Mouse (Mus musculus) MEL (cell line): ENCODE data around the gene Gm20388. TPM values are rescaled to one million over a fixed set of nuclear protein-coding genes. Genes with fewer than 3 reads are reported as not detected.

Experiments
- DNase-seq: peaks from one replicate; pipeline ENCODE4 v3.0.0; 2011; ENCODE audit warnings: low read depth, low spot score
- H3K27ac ChIP-seq: 2 replicates; pipeline ENCODE4 v1.5.1; 2012; ENCODE audit warnings: low read depth, mild to moderate bottlenecking, control low read depth, low read length, moderate library complexity; ENCODE audit not compliant: control insufficient read depth
- H3K27me3 ChIP-seq, 2 experiments: fragments of 150-350 bp in 1 of 2; sonication (generic) in 1 of 2; 2 replicates each; pipeline ENCODE4 v1.6.1; 2012; ENCODE audit warnings: low read length in 2 of 2, mild to moderate bottlenecking in 2 of 2, improper control_type of control experiment in 1 of 2, moderate library complexity in 1 of 2; ENCODE audit not compliant: insufficient read depth in 2 of 2, control insufficient read depth in 1 of 2
- H3K36me3 ChIP-seq, 2 experiments: 2 replicates each; pipeline ENCODE4 v1.6.1; 2012 to 2014; ENCODE audit warnings: low read length in 2 of 2, improper control_type of control experiment in 1 of 2, inconsistent platforms in 1 of 2, mild to moderate bottlenecking in 1 of 2; ENCODE audit not compliant: insufficient read depth in 2 of 2, control insufficient read depth in 1 of 2
- H3K4me1 ChIP-seq, 2 experiments: fragments of 150-350 bp in 1 of 2; sonication (generic) in 1 of 2; 2 replicates each; pipeline ENCODE4 v1.6.1; 2012; ENCODE audit warnings: low read length in 2 of 2, improper control_type of control experiment in 1 of 2, mild to moderate bottlenecking in 1 of 2; ENCODE audit not compliant: insufficient read depth in 2 of 2, control insufficient read depth in 1 of 2
- H3K4me3 ChIP-seq, 2 experiments: fragments of 150-350 bp in 1 of 2; sonication (generic) in 1 of 2; 2 replicates each; pipeline ENCODE4 v1.5.1; 2012; ENCODE audit warnings: low read depth in 2 of 2, low read length in 2 of 2, mild to moderate bottlenecking in 2 of 2, moderate library complexity in 2 of 2, control low read depth in 1 of 2, improper control_type of control experiment in 1 of 2; ENCODE audit not compliant: control insufficient read depth in 1 of 2, insufficient read depth in 1 of 2
- H3K79me2 ChIP-seq: 2 replicates; pipeline ENCODE4 v1.6.1; 2012; ENCODE audit warnings: mild to moderate bottlenecking, low read length, moderate library complexity; ENCODE audit not compliant: control insufficient read depth, poor library complexity, insufficient read depth
- H3K9ac ChIP-seq: 2 replicates; pipeline ENCODE4 v1.6.1; 2012; ENCODE audit warnings: low read depth, mild to moderate bottlenecking, control low read depth, low read length, moderate library complexity; ENCODE audit not compliant: control insufficient read depth, poor library complexity, severe bottlenecking
- H3K9me3 ChIP-seq: fragments of 150-350 bp; sonication (generic); replicated peaks from 2 replicates; pipeline ENCODE4 v1.6.1; 2012; ENCODE audit warnings: mild to moderate bottlenecking, low read length, improper control_type of control experiment, moderate library complexity; ENCODE audit not compliant: insufficient read depth
- BHLHE40 ChIP-seq: IDR thresholded peaks from 2 replicates; pipeline ENCODE4 v1.6.1; 2012; ENCODE audit warnings: low read depth, mild to moderate bottlenecking, inconsistent platforms, low read length, improper control_type of control experiment, borderline replicate concordance
- CHD1 ChIP-seq: IDR thresholded peaks from 2 replicates; pipeline ENCODE4 v1.6.1; 2012; ENCODE audit warnings: low read depth, mild to moderate bottlenecking, inconsistent platforms, low read length, improper control_type of control experiment
- ELF1 ChIP-seq: IDR thresholded peaks from 2 replicates; pipeline ENCODE4 v1.6.1; 2014; ENCODE audit warnings: low read depth, mild to moderate bottlenecking, inconsistent platforms, low read length, improper control_type of control experiment, moderate library complexity
- EP300 ChIP-seq, 2 experiments: IDR thresholded peaks; 2 replicates each; pipeline ENCODE4 v1.6.1; 2011; ENCODE audit warnings: improper control_type of control experiment in 2 of 2, low read length in 2 of 2, low read depth in 1 of 2, mild to moderate bottlenecking in 1 of 2
- ETS1 ChIP-seq: IDR thresholded peaks from 2 replicates; pipeline ENCODE4 v1.6.1; 2012; ENCODE audit warnings: low read depth, mild to moderate bottlenecking, inconsistent platforms, low read length, improper control_type of control experiment, moderate library complexity
- GABPA ChIP-seq: IDR thresholded peaks from 2 replicates; pipeline ENCODE4 v1.6.1; 2012; ENCODE audit warnings: low read depth, mild to moderate bottlenecking, inconsistent platforms, low read length, improper control_type of control experiment, moderate library complexity
- JUND ChIP-seq: IDR thresholded peaks from 2 replicates; pipeline ENCODE4 v1.6.1; 2011; ENCODE audit warnings: low read depth, mild to moderate bottlenecking, improper control_type of control experiment, low read length
- KAT2A ChIP-seq: conservative IDR thresholded peaks from 2 replicates; pipeline ENCODE4 v1.6.1; 2012; ENCODE audit warnings: low read depth, low read length, improper control_type of control experiment, inconsistent platforms
- MAZ ChIP-seq: IDR thresholded peaks from 2 replicates; pipeline ENCODE4 v1.6.1; 2012; ENCODE audit warnings: low read depth, mild to moderate bottlenecking, inconsistent platforms, low read length, improper control_type of control experiment
- MEF2A ChIP-seq: IDR thresholded peaks from 2 replicates; pipeline ENCODE4 v1.6.1; 2014; ENCODE audit warnings: low read depth, mild to moderate bottlenecking, inconsistent platforms, low read length, improper control_type of control experiment; ENCODE audit not compliant: poor library complexity, insufficient replicate concordance, severe bottlenecking; ENCODE audit errors: extremely low read depth
- MXI1 ChIP-seq: IDR thresholded peaks from 2 replicates; pipeline ENCODE4 v1.6.1; 2011; ENCODE audit warnings: mild to moderate bottlenecking, low read depth, low read length, improper control_type of control experiment
- MYB ChIP-seq: IDR thresholded peaks from 2 replicates; pipeline ENCODE4 v1.6.1; 2011; ENCODE audit warnings: mild to moderate bottlenecking, low read depth, low read length, improper control_type of control experiment
- MYC ChIP-seq: IDR thresholded peaks from 2 replicates; pipeline ENCODE4 v1.6.1; 2011; ENCODE audit warnings: low read depth, mild to moderate bottlenecking, low read length, improper control_type of control experiment, moderate library complexity
- NELFE ChIP-seq: IDR thresholded peaks from 2 replicates; pipeline ENCODE4 v1.6.1; 2011; ENCODE audit warnings: low read depth, low read length, improper control_type of control experiment
- NRF1 ChIP-seq: IDR thresholded peaks from 2 replicates; pipeline ENCODE4 v1.6.1; 2014; ENCODE audit warnings: low read depth, mild to moderate bottlenecking, inconsistent platforms, low read length, improper control_type of control experiment, moderate library complexity; ENCODE audit not compliant: poor library complexity, insufficient read depth, severe bottlenecking
- POLR2A ChIP-seq, 2 experiments: IDR thresholded peaks; 2 replicates each; pipeline ENCODE4 v1.6.1; 2011 to 2012; ENCODE audit warnings: low read length in 2 of 2, mild to moderate bottlenecking in 2 of 2, control low read depth in 1 of 2, improper control_type of control experiment in 1 of 2, low read depth in 1 of 2, moderate library complexity in 1 of 2; ENCODE audit not compliant: control insufficient read depth in 1 of 2, insufficient read depth in 1 of 2, poor library complexity in 1 of 2
- POLR2AphosphoS2 ChIP-seq: IDR thresholded peaks from 2 replicates; pipeline ENCODE4 v1.6.1; 2011; ENCODE audit warnings: low read length, improper control_type of control experiment
- RAD21 ChIP-seq: IDR thresholded peaks from 2 replicates; pipeline ENCODE4 v1.6.1; 2011; ENCODE audit warnings: mild to moderate bottlenecking, low read depth, low read length, improper control_type of control experiment
- RCOR1 ChIP-seq: IDR thresholded peaks from 2 replicates; pipeline ENCODE4 v1.6.1; 2012; ENCODE audit warnings: low read depth, mild to moderate bottlenecking, inconsistent platforms, low read length, improper control_type of control experiment
- SMC3 ChIP-seq: IDR thresholded peaks from 2 replicates; pipeline ENCODE4 v1.6.1; 2011; ENCODE audit warnings: low read depth, low read length, improper control_type of control experiment
- TAL1 ChIP-seq: IDR thresholded peaks from 2 replicates; pipeline ENCODE4 v1.6.1; 2012; ENCODE audit warnings: mild to moderate bottlenecking, inconsistent platforms, low read length, moderate library complexity, mixed read lengths
- TCF12 ChIP-seq: IDR thresholded peaks from 2 replicates; pipeline ENCODE4 v1.6.1; 2014; ENCODE audit warnings: low read depth, mild to moderate bottlenecking, inconsistent platforms, low read length, improper control_type of control experiment, moderate library complexity
- USF2 ChIP-seq, 2 experiments: IDR thresholded peaks; 2 replicates each; pipeline ENCODE4 v1.6.1; 2011 to 2012; ENCODE audit warnings: improper control_type of control experiment in 2 of 2, low read length in 2 of 2, borderline replicate concordance in 1 of 2, inconsistent platforms in 1 of 2, low read depth in 1 of 2, mild to moderate bottlenecking in 1 of 2; ENCODE audit not compliant: insufficient read depth in 1 of 2
- ZC3H11A ChIP-seq: IDR thresholded peaks from 2 replicates; pipeline ENCODE4 v1.6.1; 2012; ENCODE audit warnings: low read depth, mild to moderate bottlenecking, inconsistent platforms, low read length, improper control_type of control experiment
- ZKSCAN1 ChIP-seq: IDR thresholded peaks from 2 replicates; pipeline ENCODE4 v1.6.1; 2012; ENCODE audit warnings: low read depth, mild to moderate bottlenecking, inconsistent platforms, low read length, improper control_type of control experiment, moderate library complexity
- ZMIZ1 ChIP-seq: IDR thresholded peaks from 2 replicates; pipeline ENCODE4 v1.6.1; 2012; ENCODE audit warnings: low read depth, mild to moderate bottlenecking, inconsistent platforms, low read length, improper control_type of control experiment, moderate library complexity
- ZNF384 ChIP-seq: IDR thresholded peaks from 2 replicates; pipeline ENCODE4 v1.6.1; 2012; ENCODE audit warnings: low read depth, mild to moderate bottlenecking, inconsistent platforms, low read length, improper control_type of control experiment
- polyA plus RNA-seq, 2 experiments: library from polyadenylated mRNA; stranded (reverse) in 1 of 2; unstranded in 1 of 2; fragments of >175 nt in 1 of 2; fragments of >200 nt in 1 of 2; gene quantifications; 2 replicates each; pipeline versions ENCODE4 v1.2.1 to v1.2.4; 2012; ENCODE audit warnings: low replicate concordance in 2 of 2, low read depth in 1 of 2; ENCODE audit not compliant: insufficient read length in 2 of 2, insufficient read depth in 1 of 2, missing spikeins in 1 of 2
- total RNA-seq: library from RNA; depleted of rRNA; stranded (reverse); fragments of 300-350 nt; gene quantifications from 2 replicates; pipeline ENCODE4 v1.2.3, GENCODE M21; 2012

The Gm20388 gene
- total and polyA plus RNA-seq, 3 experiments = 11.1 to 17.8 TPM; not detected in 1

- H3K4me3 ChIP-seq = no peak overlapping the region
- H3K27me3 ChIP-seq = no peaks in the 10 kb centered on the region
- peaks cover 7% of the 10 kb centered on the region for H3K79me2 ChIP-seq
- H3K27ac ChIP-seq = no peak overlapping the region
- no peaks in the 10 kb centered on the region for H3K9me3 ChIP-seq
- H3K4me1 ChIP-seq = peaks cover 32 to 54% of the 10 kb centered on the region in 2 experiments
- no peak for TF ChIP-seq MAZ
- no peak for TF ChIP-seq ZMIZ1
- no peak for TF ChIP-seq POLR2A (IDR thresholded peaks at IDR 0.05; ENCODE audit: control insufficient read depth in 1 of 2, insufficient read depth in 1 of 2, low read depth in 1 of 2, low read length in 2 of 2, poor library complexity in 1 of 2)
- TF ChIP-seq CHD1 = no peak
- TF ChIP-seq TAL1 = no peak
- no peak for TF ChIP-seq BHLHE40
- TF ChIP-seq POLR2AphosphoS2 = no peak
- TF ChIP-seq GABPA = no peak
- TF ChIP-seq TCF12 = no peak
- no peak for TF ChIP-seq RAD21
- no peak for TF ChIP-seq RCOR1
- TF ChIP-seq NELFE = no peak
- H3K36me3 ChIP-seq = peaks cover 0 to 47% of the 10 kb centered on the region in 2 experiments; a peak in 2 of 4 replicates
- DNase-seq = no peak
- H3K9ac ChIP-seq = no peak overlapping the region
These were observed 563.2 kb downstream of the Gm20388 start for GRCm38 (mm10) chr8:120473729-120474364.

DNA sequence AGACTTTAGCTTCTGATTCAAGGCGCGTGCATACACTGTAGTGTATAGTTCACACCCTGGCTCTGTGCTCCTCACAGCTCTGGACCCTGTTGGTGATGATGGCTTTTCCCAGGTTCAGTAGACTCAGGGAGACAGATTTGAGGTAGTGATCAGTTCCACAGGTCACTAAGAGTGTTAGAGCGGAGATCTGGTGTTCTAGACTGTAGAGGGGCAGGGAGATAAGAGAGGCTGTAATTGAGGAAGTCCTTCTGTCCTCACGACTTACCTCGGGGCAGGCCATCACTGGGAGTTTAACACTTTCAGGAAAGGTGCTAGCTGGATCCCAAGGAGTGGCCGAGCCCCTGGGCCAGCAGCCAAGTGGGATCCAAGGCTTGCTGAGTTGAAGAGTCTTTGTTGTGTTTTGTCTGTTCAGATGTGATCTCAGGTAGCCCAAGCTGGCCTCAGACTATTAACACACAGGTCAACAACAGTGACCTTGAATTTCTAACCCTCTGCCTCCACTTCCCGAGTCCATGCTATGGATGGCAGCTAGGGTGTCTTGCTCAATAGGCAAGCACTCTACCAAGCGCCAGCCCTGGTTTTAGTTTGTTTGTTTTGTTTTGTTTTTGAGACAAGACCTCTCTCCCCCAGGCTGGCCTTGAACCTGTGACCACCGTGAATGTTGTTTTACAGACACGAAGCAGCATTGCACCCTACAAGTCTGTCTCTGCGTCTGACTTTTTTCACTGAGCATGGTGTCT lies 564.0 kb downstream of the Gm20388 start:
- peaks cover 7% of the 10 kb centered on the region for H3K79me2 ChIP-seq
- no peaks in the 10 kb centered on the region for H3K9me3 ChIP-seq
- H3K4me3 ChIP-seq = no peak overlapping the region
- peaks cover 0 to 51% of the 10 kb centered on the region in 2 experiments; a peak in 2 of 4 replicates for H3K36me3 ChIP-seq
- H3K27me3 ChIP-seq = no peaks in the 10 kb centered on the region
- H3K27ac ChIP-seq = peak overlapping the region; percentile 91
- peak; percentile 75 for DNase-seq
- H3K4me1 ChIP-seq = peaks cover 40 to 60% of the 10 kb centered on the region in 2 experiments
- peak overlapping the region; percentile 69 for H3K9ac ChIP-seq
- TF ChIP-seq NELFE = no peak
- TF ChIP-seq MEF2A = no peak
- TF ChIP-seq POLR2A (IDR thresholded peaks at IDR 0.05; ENCODE audit: control insufficient read depth in 1 of 2, insufficient read depth in 1 of 2, low read depth in 1 of 2, low read length in 2 of 2, poor library complexity in 1 of 2) = no peak
- TF ChIP-seq TCF12 = peak; percentile 58
- TF ChIP-seq MYC = 0 out of 2 replicates have a peak, but pooled peaks have one; percentile 25
- no peak for TF ChIP-seq BHLHE40
- TF ChIP-seq ZC3H11A = no peak
- no peak for TF ChIP-seq SMC3
- no peak for TF ChIP-seq POLR2AphosphoS2
- no peak for TF ChIP-seq JUND
- no peak for TF ChIP-seq MYB
- TF ChIP-seq MXI1 = no peak; the same call in none of the 2 replicates
- TF ChIP-seq RCOR1 = peak; percentile 69; the same call in 1 of the 2 replicates
- no peak for TF ChIP-seq KAT2A
- no peak for TF ChIP-seq ELF1
- TF ChIP-seq ZNF384 = no peak
- TF ChIP-seq MAZ = no peak; the same call in 1 of the 2 replicates
- TF ChIP-seq USF2 (IDR thresholded peaks at IDR 0.05; ENCODE audit: borderline replicate concordance in 1 of 2, insufficient read depth in 1 of 2, low read depth in 1 of 2, low read length in 2 of 2) = no peak
- TF ChIP-seq EP300 (IDR thresholded peaks at IDR 0.05; ENCODE audit: low read depth in 1 of 2, low read length in 2 of 2) = peak; percentile 64 to 83
- TF ChIP-seq CHD1 = no peak
- peak; percentile 50; the same call in 1 of the 2 replicates for TF ChIP-seq ETS1
- TF ChIP-seq NRF1 = no peak
- no peak for TF ChIP-seq ZKSCAN1
